Mouse (Mus musculus) spleen, adult 2 months (tissue): Measurements from ENCODE around the gene Vps4a. TPM values are rescaled to one million over a fixed set of nuclear protein-coding genes. Genes with fewer than 3 reads are reported as not detected.
"Not testable (repeated sequence)": the region's sequence is repeated elsewhere in the genome, so short reads cannot be mapped to it uniquely, and the experiment has no call there.

ENCODE experiments used
- DNase-seq, 2 experiments: peaks; one replicate each; pipeline versions ENCODE4 v3.0.0 to v3.0.0-alpha.2; 2012 to 2021; ENCODE audit warnings: low spot score in 2 of 2, low read depth in 1 of 2
- H3K27ac ChIP-seq: fragments of 200-500 bp; 2 replicates; pipeline ENCODE4 v1.5.1; 2012; ENCODE audit warnings: low read length, inconsistent platforms; ENCODE audit not compliant: insufficient read depth
- H3K27me3 ChIP-seq: fragments of 200-500 bp; 2 replicates; pipeline ENCODE4 v1.6.1; 2012; ENCODE audit warnings: mild to moderate bottlenecking, moderate library complexity, low read length, inconsistent platforms; ENCODE audit not compliant: control insufficient read depth, insufficient read depth
- H3K36me3 ChIP-seq: fragments of 200-500 bp; 2 replicates; pipeline ENCODE4 v1.6.1; 2012; ENCODE audit warnings: mild to moderate bottlenecking, low read length, inconsistent platforms; ENCODE audit not compliant: control insufficient read depth, insufficient read depth
- H3K4me1 ChIP-seq: fragments of 200-500 bp; 2 replicates; pipeline ENCODE4 v1.6.1; 2011; ENCODE audit warnings: inconsistent platforms; ENCODE audit not compliant: control insufficient read depth, insufficient read depth, insufficient read length
- H3K4me3 ChIP-seq: fragments of 200-500 bp; 2 replicates; pipeline ENCODE4 v1.5.1; 2011; ENCODE audit warnings: mild to moderate bottlenecking, inconsistent platforms; ENCODE audit not compliant: insufficient read depth, insufficient read length; ENCODE audit errors: extremely low read depth
- CTCF ChIP-seq: fragments of 200-500 bp; IDR thresholded peaks from 2 replicates; pipeline ENCODE4 v1.5.1; 2011; ENCODE audit warnings: mild to moderate bottlenecking, inconsistent platforms; ENCODE audit not compliant: insufficient read depth, insufficient read length, insufficient replicate concordance; ENCODE audit errors: extremely low read depth
- POLR2A ChIP-seq: fragments of 200-500 bp; IDR thresholded peaks from 2 replicates; pipeline ENCODE4 v1.6.1; 2011; ENCODE audit warnings: low read depth, low read length, inconsistent platforms
- whole genome bisulfite sequencing: fragments of 180-500 bp; shearing (Covaris S2); methylation state at CpG from one replicate; pipeline ENCODE4 v1.1.7; 2018; 5-methylcytosine and 5-hydroxymethylcytosine counted together
- polyA plus RNA-seq: library from polyadenylated mRNA; depleted of rRNA; stranded (reverse); fragments of >200 nt; gene quantifications from 2 replicates; pipeline ENCODE4 v1.2.3, GENCODE M21; 2012

The Vps4a gene
- polyA plus RNA-seq, 1 experiment: 13.9 TPM

DNA sequence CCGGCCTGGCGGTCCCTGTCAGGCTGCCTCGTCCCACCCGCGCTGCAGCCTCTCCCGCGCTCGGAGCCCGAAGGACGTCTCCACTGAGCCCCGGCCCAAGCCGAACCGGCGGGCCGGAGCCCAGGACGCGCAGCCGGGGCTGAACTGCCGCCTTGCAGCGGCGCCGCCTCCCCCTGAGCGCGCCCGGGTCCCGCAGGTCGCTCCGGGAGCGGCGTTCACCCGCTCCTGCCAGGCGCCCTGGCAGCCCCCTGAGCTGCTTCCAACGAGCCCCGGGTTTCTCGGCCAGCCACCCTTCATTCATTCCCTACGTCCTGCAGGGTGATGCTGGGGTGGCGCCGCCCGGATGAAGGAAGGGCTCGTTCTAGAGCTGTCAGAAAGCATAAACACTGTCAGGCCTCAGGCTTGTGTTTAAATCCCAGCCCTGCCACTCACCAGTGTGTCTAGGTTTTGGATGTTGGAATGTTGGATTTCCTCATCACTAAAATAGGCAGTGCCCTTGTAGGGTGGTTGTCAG lies 612 bp downstream of the Vps4a start:
- WGBS: under 1% methylated on average over 40 of the region's 40 CpGs

DNA sequence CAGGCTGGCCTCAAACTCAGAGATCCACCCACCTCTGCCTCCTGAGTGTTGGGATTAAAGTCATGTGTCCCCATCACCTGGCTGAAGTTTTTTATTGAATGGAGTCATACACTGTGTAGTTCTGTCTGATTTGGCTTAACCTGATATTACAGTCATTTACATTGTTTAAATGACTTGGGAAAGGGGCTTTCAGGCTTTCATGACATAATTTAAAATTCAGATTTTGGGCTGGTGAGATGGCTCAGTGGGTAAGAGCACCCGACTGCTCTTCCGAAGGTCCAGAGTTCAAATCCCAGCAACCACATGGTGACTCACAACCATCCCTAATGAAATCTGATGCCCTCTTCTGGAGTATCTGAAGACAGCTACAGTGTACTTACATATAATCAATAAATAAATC lies 2.6 kb downstream of the Vps4a start:
- not testable (repeated sequence) for H3K27me3 ChIP-seq, DNase-seq, H3K4me3 ChIP-seq, H3K27ac ChIP-seq, H3K36me3 ChIP-seq, H3K4me1 ChIP-seq
- WGBS: 89% methylated on average over 2 of the region's 2 CpGs

More for the DNA sequence above, 612 bp downstream of the Vps4a start:
- Histone ChIP-seq H3K4me3 (peak overlapping the region; percentile 91), H3K4me1 (peaks cover 8% of the 10 kb centered on the region; the same call in 1 of the 2 replicates), H3K36me3 (peaks cover under 1% of the 10 kb centered on the region; the same call in 1 of the 2 replicates), H3K27me3 (no peaks in the 10 kb centered on the region), H3K27ac (peak overlapping the region; percentile 69)
- no peak for TF ChIP-seq POLR2A
- no peak for TF ChIP-seq CTCF
- DNase-seq: no peak

DNA sequence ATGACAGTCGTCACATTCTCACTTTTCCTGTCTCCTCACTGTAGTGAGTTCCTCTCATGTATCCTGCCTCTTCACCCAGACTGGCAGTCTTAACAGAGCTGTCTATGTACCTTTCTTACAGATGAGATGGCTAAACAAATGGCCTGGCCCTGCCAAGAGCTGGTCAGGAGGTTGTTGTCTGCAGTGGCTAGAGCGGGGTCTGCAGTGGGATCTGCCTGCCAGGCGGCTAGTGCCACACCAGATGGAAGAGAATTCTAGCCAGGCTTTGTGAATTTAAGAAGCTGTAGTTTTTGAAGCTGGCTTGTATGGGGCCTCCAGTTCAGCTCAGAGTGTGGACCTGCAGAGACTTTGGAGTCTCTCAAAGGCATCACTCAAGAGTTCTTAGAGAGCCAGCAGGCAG lies 4.6 kb downstream of the Vps4a start:
- WGBS: 92% methylated on average over 3 of the region's 3 CpGs
- DNase-seq: no peak

DNA sequence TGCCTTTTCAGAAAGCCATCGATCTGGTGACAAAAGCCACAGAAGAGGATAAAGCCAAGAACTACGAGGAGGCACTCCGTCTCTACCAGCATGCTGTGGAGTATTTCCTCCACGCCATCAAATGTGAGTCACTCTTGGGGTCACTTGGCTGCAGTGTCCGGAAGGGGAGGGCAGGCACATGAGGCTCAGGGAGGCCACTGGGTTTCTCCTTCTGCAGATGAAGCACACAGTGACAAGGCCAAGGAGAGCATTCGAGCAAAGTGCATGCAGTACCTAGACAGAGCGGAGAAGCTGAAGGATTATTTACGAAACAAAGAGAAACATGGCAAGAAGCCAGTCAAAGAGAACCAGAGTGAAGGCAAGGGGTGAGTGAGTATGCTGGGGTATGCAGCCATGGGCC lies 5.6 kb downstream of the Vps4a start:
- H3K4me3 ChIP-seq: no peak overlapping the region
- no peak overlapping the region for H3K27ac ChIP-seq
- WGBS: 89% methylated on average over 8 of the region's 8 CpGs
- no peak for DNase-seq
- peaks cover 8% of the 10 kb centered on the region; the same call in 1 of the 2 replicates for H3K4me1 ChIP-seq
- H3K27me3 ChIP-seq: no peaks in the 10 kb centered on the region
- H3K36me3 ChIP-seq: peaks cover 15% of the 10 kb centered on the region
- TF ChIP-seq CTCF (no peak), POLR2A (no peak)

More for the DNA sequence above, 4.6 kb downstream of the Vps4a start:
- Histone ChIP-seq H3K4me3 (no peak overlapping the region), H3K27me3 (no peaks in the 10 kb centered on the region), H3K36me3 (peaks cover 9% of the 10 kb centered on the region; the same call in 1 of the 2 replicates), H3K4me1 (peaks cover 8% of the 10 kb centered on the region; the same call in 1 of the 2 replicates), H3K27ac (no peak overlapping the region)
- TF ChIP-seq CTCF (no peak), POLR2A (no peak)

DNA sequence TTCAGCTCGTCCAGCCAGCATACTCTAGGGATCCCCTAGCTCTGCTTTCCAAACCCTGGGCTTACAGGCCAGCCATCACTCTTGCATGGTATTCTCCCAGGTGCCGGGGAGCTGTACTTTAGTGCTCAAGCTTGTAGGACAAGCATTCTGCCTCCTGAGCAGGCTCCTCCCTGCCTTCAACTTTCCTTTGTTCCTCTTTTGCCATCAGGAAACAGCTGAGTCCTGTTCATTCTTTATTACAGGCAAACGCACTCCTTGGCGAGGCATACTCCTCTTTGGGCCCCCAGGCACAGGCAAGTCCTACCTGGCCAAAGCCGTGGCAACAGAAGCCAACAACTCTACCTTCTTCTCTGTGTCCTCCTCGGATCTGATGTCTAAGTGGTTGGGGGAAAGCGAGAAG lies 9.6 kb downstream of the Vps4a start:
- Histone ChIP-seq H3K4me1 (no peaks in the 10 kb centered on the region), H3K36me3 (peaks cover 48% of the 10 kb centered on the region), H3K27me3 (no peaks in the 10 kb centered on the region), H3K27ac (no peak overlapping the region), H3K4me3 (no peak overlapping the region)
- 61% methylated on average over 7 of the region's 7 CpGs for WGBS
- no peak for DNase-seq
- no peak for TF ChIP-seq POLR2A
- TF ChIP-seq CTCF: no peak

DNA sequence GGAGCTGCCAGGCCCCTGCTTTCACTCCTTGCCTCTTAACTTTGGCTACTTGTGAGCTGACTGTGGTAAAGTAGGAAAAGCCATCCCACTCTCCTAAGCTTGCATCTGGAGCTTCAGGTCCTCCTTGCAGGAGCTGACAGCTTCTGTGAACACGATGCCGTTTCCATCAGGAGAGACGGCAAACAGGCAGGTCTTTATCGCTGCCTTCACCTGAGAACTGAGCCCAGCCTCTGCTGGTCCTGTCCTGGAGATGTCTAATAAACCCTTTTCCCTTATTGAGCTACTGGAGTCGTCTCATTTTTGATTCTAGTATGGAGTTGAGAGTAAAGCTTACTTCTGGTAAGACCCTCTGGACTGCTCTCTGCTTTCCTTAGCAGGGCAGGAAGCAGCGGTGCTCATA lies 14.5 kb downstream of the Vps4a start:
- no peaks in the 10 kb centered on the region for H3K27me3 ChIP-seq
- DNase-seq: no peak
- WGBS: 91% methylated on average over 6 of the region's 6 CpGs
- TF ChIP-seq CTCF: no peak
- TF ChIP-seq POLR2A: no peak
- peaks cover 4% of the 10 kb centered on the region; the same call in 1 of the 2 replicates for H3K4me1 ChIP-seq
- no peak overlapping the region for H3K4me3 ChIP-seq
- peaks cover 51% of the 10 kb centered on the region for H3K36me3 ChIP-seq
- H3K27ac ChIP-seq: no peak overlapping the region

DNA sequence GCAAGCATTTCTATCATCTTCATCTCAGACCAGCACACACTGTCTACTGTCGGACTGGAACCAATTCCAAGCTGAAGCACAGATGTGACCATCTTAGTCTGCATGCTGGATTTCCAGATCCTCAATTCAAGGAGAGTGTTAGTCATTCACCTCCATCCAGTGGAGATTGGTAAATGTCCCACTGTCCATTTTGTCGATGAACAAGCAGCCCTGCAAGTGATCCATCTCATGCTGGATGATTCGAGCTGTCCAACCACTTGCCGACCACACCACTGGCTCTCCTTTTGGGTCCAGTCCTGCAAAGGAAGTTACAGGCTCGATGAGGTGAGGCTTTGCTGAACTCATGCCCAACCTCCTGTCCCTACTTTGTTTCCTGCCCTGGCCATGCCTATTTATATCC lies 16.0 kb downstream of the Vps4a start:
- Histone ChIP-seq H3K27me3 (no peaks in the 10 kb centered on the region), H3K36me3 (peaks cover 49% of the 10 kb centered on the region), H3K27ac (no peak overlapping the region), H3K4me3 (no peak overlapping the region), H3K4me1 (peaks cover 4% of the 10 kb centered on the region; the same call in 1 of the 2 replicates)
- 69% methylated on average over 5 of the region's 5 CpGs for WGBS
- no peak for DNase-seq
- TF ChIP-seq POLR2A: no peak
- TF ChIP-seq CTCF: no peak
